Mouse (Mus musculus): Measurements from ENCODE around the gene Syngap1.

- TF ChIP-seq GATA1 (IDR thresholded peaks at IDR 0.05; ENCODE audit: borderline replicate concordance, low read length): no peak
- TF ChIP-seq FLI1 (IDR thresholded peaks at IDR 0.05; ENCODE audit: low read length): no peak
Observed at GRCm38 (mm10) chr17:26953201-26953600, 12.1 kb downstream of the Syngap1 start.

All from megakaryocyte, embryonic 14.5 days (primary cell).